Mouse (Mus musculus) erythroid progenitor cell, adult 5-6 weeks (primary cell): Measurements from ENCODE around the gene Dnah1. TPM values are rescaled to one million over a fixed set of nuclear protein-coding genes. Genes with fewer than 3 reads are reported as not detected.

ENCODE experiments used
- total RNA-seq, 2 experiments: library from RNA; stranded (forward) in 1 of 2; stranded (reverse) in 1 of 2; fragments of 150-400 nt in 1 of 2; fragments of 186-747, 209-891 nt in 1 of 2; gene quantifications; 2 replicates each; pipeline versions ENCODE4 v1.2.3 to v1.2.4; 2015 to 2017; ENCODE audit warnings: low replicate concordance in 2 of 2

Gene Dnah1
- total RNA-seq, 2 experiments from 2014 or later = under 0.01 TPM; not detected in 1

Other genes with a start within 250 kb of the Dnah1 start
- gene Smim4, start 194.9 kb downstream of the Dnah1 start, total RNA-seq (2015; ENCODE audit: low replicate concordance) = 20.2 and 35.2 TPM in 2 replicates
- gene Smim4, start 194.9 kb downstream of the Dnah1 start, total RNA-seq (2017; ENCODE audit: low replicate concordance) = 11.2 and 15.3 TPM in 2 replicates
- gene Nt5dc2, start 192.8 kb downstream of the Dnah1 start, total RNA-seq (2015; ENCODE audit: low replicate concordance) = 10.9 and 25.2 TPM in 2 replicates
- gene Nt5dc2, start 192.8 kb downstream of the Dnah1 start, total RNA-seq (2017; ENCODE audit: low replicate concordance) = 9.9 and 11.0 TPM in 2 replicates
- gene Stab1, start 155.3 kb downstream of the Dnah1 start, total RNA-seq (2015; ENCODE audit: low replicate concordance) = 27.2 TPM in 1 of 2 replicates, not detected in the other
- gene Stab1, start 155.3 kb downstream of the Dnah1 start, total RNA-seq (2017; ENCODE audit: low replicate concordance) = 0.64 TPM in 1 of 2 replicates, not detected in the other
- not detected in 2 replicates for gene Tnnc1, start 115.6 kb downstream of the Dnah1 start, total RNA-seq (2015; ENCODE audit: low replicate concordance)
- not detected in 2 replicates for gene Tnnc1, start 115.6 kb downstream of the Dnah1 start, total RNA-seq (2017; ENCODE audit: low replicate concordance)
- gene Nisch, start 107.0 kb downstream of the Dnah1 start, total RNA-seq (2015; ENCODE audit: low replicate concordance) = 55.1 and 59.1 TPM in 2 replicates
- gene Nisch, start 107.0 kb downstream of the Dnah1 start, total RNA-seq (2017; ENCODE audit: low replicate concordance) = 48.8 and 49.1 TPM in 2 replicates
- gene Sema3g, start 106.0 kb downstream of the Dnah1 start, total RNA-seq (2015; ENCODE audit: low replicate concordance) = not detected in 2 replicates
- gene Sema3g, start 106.0 kb downstream of the Dnah1 start, total RNA-seq (2017; ENCODE audit: low replicate concordance) = not detected in 2 replicates
- 2.1 and 7.2 TPM in 2 replicates for gene Phf7, start 72.6 kb downstream of the Dnah1 start, total RNA-seq (2015; ENCODE audit: low replicate concordance)
- gene Phf7, start 72.6 kb downstream of the Dnah1 start, total RNA-seq (2017; ENCODE audit: low replicate concordance) = 3.1 and 4.4 TPM in 2 replicates
- gene Bap1, start 72.4 kb downstream of the Dnah1 start, total RNA-seq (2015; ENCODE audit: low replicate concordance) = 15.5 and 23.8 TPM in 2 replicates
- gene Bap1, start 72.4 kb downstream of the Dnah1 start, total RNA-seq (2017; ENCODE audit: low replicate concordance) = 42.6 and 58.7 TPM in 2 replicates
- 18.0 and 29.9 TPM in 2 replicates for gene Capn7, start 12.7 kb upstream of the Dnah1 start, total RNA-seq (2015; ENCODE audit: low replicate concordance)
- 19.0 and 23.8 TPM in 2 replicates for gene Capn7, start 12.7 kb upstream of the Dnah1 start, total RNA-seq (2017; ENCODE audit: low replicate concordance)
- gene Sh3bp5, start 112.2 kb upstream of the Dnah1 start, total RNA-seq (2015; ENCODE audit: low replicate concordance) = 6.8 and 9.6 TPM in 2 replicates
- gene Sh3bp5, start 112.2 kb upstream of the Dnah1 start, total RNA-seq (2017; ENCODE audit: low replicate concordance) = 3.9 and 6.7 TPM in 2 replicates
- gene Eaf1, start 170.5 kb upstream of the Dnah1 start, total RNA-seq (2015; ENCODE audit: low replicate concordance) = 21.0 and 22.0 TPM in 2 replicates
- 32.3 and 41.6 TPM in 2 replicates for gene Eaf1, start 170.5 kb upstream of the Dnah1 start, total RNA-seq (2017; ENCODE audit: low replicate concordance)
- 16.2 and 26.8 TPM in 2 replicates for gene Mettl6, start 171.1 kb upstream of the Dnah1 start, total RNA-seq (2015; ENCODE audit: low replicate concordance)
- gene Mettl6, start 171.1 kb upstream of the Dnah1 start, total RNA-seq (2017; ENCODE audit: low replicate concordance) = 20.2 and 83.3 TPM in 2 replicates